Mouse (Mus musculus): Measurements from ENCODE around the gene Cnot11. TPM values are rescaled to one million over a fixed set of nuclear protein-coding genes. Genes with fewer than 3 reads are reported as not detected.
A peak's percentile ranks its signal among the peaks of the same experiment; 100 is the strongest.
"Not testable (repeated sequence)": the region's sequence is repeated elsewhere in the genome, so short reads cannot be mapped to it uniquely, and the experiment has no call there.

Cnot11 gene
- polyA plus RNA-seq, 1 experiment = 22.0 TPM

DNA sequence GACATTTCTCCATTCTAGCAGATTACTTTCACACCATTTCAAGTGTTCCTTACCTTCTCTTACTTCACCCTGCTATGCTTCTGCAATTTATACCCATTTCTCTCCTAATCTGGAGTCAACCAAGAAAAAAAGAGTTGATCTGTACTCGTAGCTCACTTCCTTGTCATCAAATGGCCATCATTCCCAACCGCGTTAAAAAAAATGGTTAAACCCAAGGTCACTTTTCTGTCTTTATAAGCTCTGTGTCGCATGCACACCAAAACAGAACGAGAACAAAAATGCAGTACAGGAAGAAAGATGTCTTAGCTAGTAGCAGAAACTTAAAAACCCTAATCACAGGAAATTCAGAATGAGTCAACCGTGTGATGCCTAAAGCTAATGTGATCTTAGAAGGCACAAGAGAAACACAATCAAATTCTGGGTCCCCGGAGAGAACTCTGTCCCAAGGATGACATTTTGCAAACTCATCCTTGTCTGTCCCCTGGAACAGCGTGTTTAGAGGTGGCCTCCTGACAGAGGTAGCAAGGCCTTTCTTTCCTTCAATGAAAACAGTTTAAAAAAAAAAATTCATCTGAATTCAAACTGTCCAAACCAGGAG, 41.1 kb downstream of the Cnot11 start:
- no peak for TF ChIP-seq CTCF (IDR thresholded peaks at IDR 0.05; ENCODE audit: low read depth, low read length)
- no peak for TF ChIP-seq POLR2A (IDR thresholded peaks at IDR 0.05; ENCODE audit: borderline replicate concordance, low read depth, low read length)
- H3K27ac ChIP-seq (ENCODE audit: insufficient read depth, low read depth, low read length) = peak overlapping the region; percentile 90
- peak overlapping the region; percentile 99 for H3K4me3 ChIP-seq (ENCODE audit: insufficient read depth, low read length)
- peaks cover 47% of the 10 kb centered on the region for H3K4me1 ChIP-seq (ENCODE audit: control insufficient read depth, insufficient read depth, low read length)

DNA sequence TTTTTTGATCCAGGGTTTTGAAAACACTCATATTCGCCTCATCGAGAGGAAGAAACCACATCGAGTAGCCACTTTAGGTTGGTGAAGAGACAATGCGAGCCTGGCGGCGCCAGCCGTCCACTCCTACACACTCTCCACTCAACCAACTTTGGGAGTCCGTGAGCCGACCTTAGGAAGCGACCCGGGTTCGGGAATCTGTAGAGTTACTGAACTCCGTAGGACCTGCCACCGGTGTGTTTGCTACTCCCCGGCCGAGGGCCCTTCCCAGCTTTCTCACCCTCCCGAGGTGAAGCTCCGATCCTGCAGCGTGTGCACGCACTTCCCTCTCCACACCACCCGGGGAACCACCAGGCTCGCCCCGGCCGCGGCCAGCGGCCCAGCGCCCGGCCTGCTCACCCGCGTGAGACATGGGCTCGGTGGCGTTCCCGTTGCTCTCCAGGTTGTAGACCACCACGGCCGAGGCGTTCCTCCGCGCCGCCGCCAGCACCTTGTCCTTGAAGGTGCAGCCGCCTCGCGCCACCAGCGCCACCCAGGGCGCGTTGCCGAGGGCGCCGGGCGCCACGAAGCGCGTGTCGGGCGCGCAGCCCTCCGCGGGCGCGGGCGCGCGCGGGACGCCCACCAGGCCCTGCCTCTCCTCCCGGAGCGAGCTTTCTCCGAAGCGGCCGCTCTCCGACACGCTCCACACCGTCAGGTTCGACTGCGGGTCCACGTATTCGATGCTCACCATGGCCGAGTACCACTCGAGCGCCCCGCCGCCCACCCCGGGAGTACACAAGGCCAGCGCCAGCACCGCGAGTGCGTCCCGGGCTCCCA, 41.8 kb downstream of the Cnot11 start:
- peak overlapping the region; percentile 99 for H3K4me3 ChIP-seq (ENCODE audit: insufficient read depth, low read length)

DNA sequence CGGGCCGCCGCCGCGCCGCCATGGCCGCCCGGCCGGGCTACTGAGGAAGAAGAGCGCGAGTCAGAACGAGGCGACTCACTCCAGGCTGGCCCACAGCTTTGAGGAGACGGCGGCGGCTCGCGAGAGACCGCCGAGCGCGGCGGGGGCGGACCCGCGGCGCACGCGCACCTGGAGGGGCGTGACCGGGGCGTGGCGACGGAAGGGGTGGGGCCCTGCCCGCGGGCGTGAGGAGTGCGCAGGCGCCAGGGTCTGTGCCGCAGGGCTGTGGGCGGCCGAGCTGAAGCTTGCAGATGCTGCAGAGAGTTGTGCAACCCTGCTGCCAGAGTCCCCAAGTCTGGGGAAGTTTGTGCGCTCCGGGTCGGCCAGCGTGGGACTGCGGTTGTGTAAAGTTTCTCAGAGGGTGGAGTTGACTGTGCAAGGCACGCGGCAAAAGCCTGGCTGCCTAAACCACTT, 42.5 kb downstream of the Cnot11 start, which contains the start of gene Rnf149:
TSS of gene Rnf149 (minus strand) at position 153 of the 453 bp plus-strand sequence.
- Histone ChIP-seq H3K4me3 (ENCODE audit: insufficient read depth, low read length) (peak within 1 kb of the TSS; percentile 99), H3K4me1 (ENCODE audit: control insufficient read depth, insufficient read depth, low read length) (peaks cover 47% of the 10 kb centered on the region), H3K27ac (ENCODE audit: insufficient read depth, low read depth, low read length) (peak within 1 kb of the TSS; percentile 98)
- peak; percentile 83 for TF ChIP-seq POLR2A (IDR thresholded peaks at IDR 0.05; ENCODE audit: borderline replicate concordance, low read depth, low read length)
- TF ChIP-seq CTCF (IDR thresholded peaks at IDR 0.05; ENCODE audit: low read depth, low read length) = no peak

More for the DNA sequence above, 41.8 kb downstream of the Cnot11 start:
- peaks cover 48% of the 10 kb centered on the region for H3K4me1 ChIP-seq (ENCODE audit: control insufficient read depth, insufficient read depth, low read length)
- TF ChIP-seq POLR2A (IDR thresholded peaks at IDR 0.05; ENCODE audit: borderline replicate concordance, low read depth, low read length) (no peak), CTCF (IDR thresholded peaks at IDR 0.05; ENCODE audit: low read depth, low read length) (no peak)
- peak overlapping the region; percentile 90 for H3K27ac ChIP-seq (ENCODE audit: insufficient read depth, low read depth, low read length)

DNA sequence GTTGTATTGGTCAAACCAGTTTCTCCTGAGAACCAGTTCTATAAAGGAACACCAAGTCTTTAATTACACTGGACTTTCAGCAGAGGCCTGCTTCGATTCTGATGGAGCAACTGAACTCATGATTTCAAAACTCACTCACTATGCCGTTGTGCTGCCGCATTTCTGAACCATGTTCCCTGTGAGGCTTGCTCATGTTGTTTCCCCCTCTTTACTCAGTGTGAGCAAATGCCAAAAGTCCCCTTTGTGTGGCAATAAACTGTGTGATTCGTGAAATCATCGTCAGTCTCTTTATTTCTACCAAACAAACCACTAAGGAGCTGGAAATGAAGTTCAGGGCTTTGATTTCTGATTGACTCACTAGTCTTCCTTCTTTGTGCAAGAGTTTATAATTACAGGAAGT, 43.7 kb downstream of the Cnot11 start:
- H3K27ac ChIP-seq (ENCODE audit: insufficient read depth, low read depth, low read length) = peak overlapping the region; percentile 98
- peaks cover 49% of the 10 kb centered on the region for H3K4me1 ChIP-seq (ENCODE audit: control insufficient read depth, insufficient read depth, low read length)
- no peak for TF ChIP-seq CTCF (IDR thresholded peaks at IDR 0.05; ENCODE audit: low read depth, low read length)
- TF ChIP-seq POLR2A (IDR thresholded peaks at IDR 0.05; ENCODE audit: borderline replicate concordance, low read depth, low read length) = no peak
- no peak overlapping the region for H3K4me3 ChIP-seq (ENCODE audit: insufficient read depth, low read length)

DNA sequence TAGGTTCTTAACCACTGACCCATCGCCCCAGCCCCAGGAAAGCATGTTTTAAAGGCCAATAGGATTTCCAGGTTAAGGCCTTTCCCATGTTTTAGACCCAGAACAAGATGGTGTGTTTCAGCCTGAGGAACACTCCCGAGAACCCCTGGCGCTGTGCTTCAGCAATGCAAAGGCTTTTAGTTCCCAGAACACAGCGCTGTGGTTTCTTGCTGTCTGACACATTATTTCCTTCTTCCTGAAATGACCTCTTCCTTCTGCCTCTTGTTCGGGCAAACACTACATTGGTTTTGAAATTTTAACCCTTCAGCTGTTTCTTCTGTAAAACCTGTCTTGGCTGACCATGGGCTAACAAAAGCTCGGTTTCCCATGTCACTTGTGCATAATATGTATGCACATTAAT, 44.3 kb downstream of the Cnot11 start:
- Histone ChIP-seq H3K4me1 (ENCODE audit: control insufficient read depth, insufficient read depth, low read length) (peaks cover 49% of the 10 kb centered on the region), H3K4me3 (ENCODE audit: insufficient read depth, low read length) (no peak overlapping the region), H3K27ac (ENCODE audit: insufficient read depth, low read depth, low read length) (peak overlapping the region; percentile 98)
- TF ChIP-seq POLR2A (IDR thresholded peaks at IDR 0.05; ENCODE audit: borderline replicate concordance, low read depth, low read length) = no peak
- no peak for TF ChIP-seq CTCF (IDR thresholded peaks at IDR 0.05; ENCODE audit: low read depth, low read length)

DNA sequence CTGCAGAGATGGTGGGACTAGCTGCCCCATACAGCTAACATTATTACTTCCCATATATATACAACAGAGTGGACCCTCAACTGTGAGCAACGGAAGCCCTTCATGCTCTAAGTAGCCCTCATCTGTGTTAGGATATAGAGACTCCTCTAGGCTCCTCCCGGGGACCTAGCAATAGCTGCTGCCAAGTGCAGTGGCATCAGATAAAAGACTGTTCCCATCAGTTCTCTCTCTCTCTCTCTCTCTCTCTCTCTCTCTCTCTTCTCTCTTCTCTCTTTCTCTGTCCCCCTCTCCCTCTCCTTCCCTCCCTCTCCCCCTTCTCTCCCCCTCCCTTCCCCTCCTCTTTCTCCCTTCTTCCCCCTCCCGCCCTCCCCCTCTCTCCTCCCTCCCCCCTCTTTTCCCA, 46.4 kb downstream of the Cnot11 start:
- Histone ChIP-seq H3K27ac (ENCODE audit: insufficient read depth, low read depth, low read length) (peak overlapping the region; percentile 24), H3K4me3 (ENCODE audit: insufficient read depth, low read length) (no peak overlapping the region), H3K4me1 (ENCODE audit: control insufficient read depth, insufficient read depth, low read length) (peaks cover 49% of the 10 kb centered on the region)
- no peak for TF ChIP-seq POLR2A (IDR thresholded peaks at IDR 0.05; ENCODE audit: borderline replicate concordance, low read depth, low read length)
- no peak for TF ChIP-seq CTCF (IDR thresholded peaks at IDR 0.05; ENCODE audit: low read depth, low read length)

DNA sequence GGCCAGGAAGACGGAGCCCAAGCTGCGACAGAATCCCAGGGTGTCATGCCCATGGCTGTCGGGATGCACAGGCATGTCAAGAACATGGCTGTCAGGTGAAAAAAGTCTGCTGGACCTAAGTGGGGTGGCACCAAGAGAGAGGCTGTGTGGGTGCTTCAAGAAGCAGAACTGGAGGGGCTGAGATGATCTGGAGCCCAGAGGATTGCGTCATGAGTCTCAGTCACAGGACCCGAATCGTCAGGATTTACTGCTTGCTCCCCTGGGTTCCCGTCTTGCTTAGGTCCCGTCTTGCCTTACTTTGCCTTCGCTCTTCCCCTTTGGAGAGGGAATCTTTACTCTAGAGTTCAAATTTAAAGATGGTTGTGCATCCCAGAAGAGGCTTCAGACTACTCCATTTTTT, 48.4 kb downstream of the Cnot11 start:
- no peak for TF ChIP-seq CTCF (IDR thresholded peaks at IDR 0.05; ENCODE audit: low read depth, low read length)
- no peak for TF ChIP-seq POLR2A (IDR thresholded peaks at IDR 0.05; ENCODE audit: borderline replicate concordance, low read depth, low read length)
- no peak overlapping the region for H3K4me3 ChIP-seq (ENCODE audit: insufficient read depth, low read length)
- H3K27ac ChIP-seq (ENCODE audit: insufficient read depth, low read depth, low read length) = peak overlapping the region; percentile 32
- peaks cover 43% of the 10 kb centered on the region for H3K4me1 ChIP-seq (ENCODE audit: control insufficient read depth, insufficient read depth, low read length)

DNA sequence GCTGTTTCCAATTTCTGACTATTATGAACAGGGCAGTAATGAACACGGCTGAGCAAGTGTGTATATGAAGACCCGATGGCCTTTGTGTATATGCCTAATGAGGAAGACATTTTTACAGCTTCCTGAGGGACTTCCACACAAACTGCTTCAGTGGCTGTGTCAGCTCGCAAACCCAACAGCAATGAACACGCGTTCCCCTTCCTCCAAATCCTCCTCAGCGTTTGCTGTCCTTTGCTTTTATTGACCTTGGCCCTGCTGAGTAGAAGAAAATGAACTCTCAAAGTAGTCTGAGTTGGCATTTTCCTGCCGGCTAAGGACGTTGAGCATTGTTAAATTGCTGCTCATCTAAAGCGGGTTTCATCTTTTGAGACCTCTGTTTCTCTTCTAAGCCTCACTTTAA, 50.6 kb downstream of the Cnot11 start:
- Histone ChIP-seq H3K4me1 (ENCODE audit: control insufficient read depth, insufficient read depth, low read length) (peaks cover 32% of the 10 kb centered on the region), H3K4me3 (ENCODE audit: insufficient read depth, low read length) (no peak overlapping the region), H3K27ac (ENCODE audit: insufficient read depth, low read depth, low read length) (no peak overlapping the region)
- TF ChIP-seq POLR2A (IDR thresholded peaks at IDR 0.05; ENCODE audit: borderline replicate concordance, low read depth, low read length) (no peak), CTCF (IDR thresholded peaks at IDR 0.05; ENCODE audit: low read depth, low read length) (no peak)

DNA sequence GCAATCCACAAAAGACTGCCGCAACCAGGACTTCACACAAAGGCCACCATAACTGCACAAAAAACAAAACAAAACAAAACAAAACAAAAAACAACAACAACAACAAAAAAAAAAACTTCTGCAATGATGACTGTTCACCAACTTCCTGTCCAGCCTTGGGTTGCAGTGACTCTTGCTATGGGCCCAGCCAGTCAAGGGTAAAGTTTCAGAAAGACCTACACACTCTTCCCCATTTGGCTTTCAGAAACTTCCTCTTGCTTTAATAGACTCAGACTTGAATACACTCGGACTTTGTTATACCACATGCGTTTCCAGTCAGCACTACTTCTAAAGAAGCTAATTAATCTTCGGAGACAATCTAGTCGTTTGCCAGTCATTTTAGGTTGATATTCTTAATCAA, 55.4 kb downstream of the Cnot11 start:
- TF ChIP-seq CTCF (IDR thresholded peaks at IDR 0.05; ENCODE audit: low read depth, low read length) = no peak
- no peak for TF ChIP-seq POLR2A (IDR thresholded peaks at IDR 0.05; ENCODE audit: borderline replicate concordance, low read depth, low read length)
- Histone ChIP-seq H3K4me1 (ENCODE audit: control insufficient read depth, insufficient read depth, low read length) (peaks cover 18% of the 10 kb centered on the region), H3K27ac (ENCODE audit: insufficient read depth, low read depth, low read length) (peak overlapping the region; percentile 82), H3K4me3 (ENCODE audit: insufficient read depth, low read length) (no peak overlapping the region)

DNA sequence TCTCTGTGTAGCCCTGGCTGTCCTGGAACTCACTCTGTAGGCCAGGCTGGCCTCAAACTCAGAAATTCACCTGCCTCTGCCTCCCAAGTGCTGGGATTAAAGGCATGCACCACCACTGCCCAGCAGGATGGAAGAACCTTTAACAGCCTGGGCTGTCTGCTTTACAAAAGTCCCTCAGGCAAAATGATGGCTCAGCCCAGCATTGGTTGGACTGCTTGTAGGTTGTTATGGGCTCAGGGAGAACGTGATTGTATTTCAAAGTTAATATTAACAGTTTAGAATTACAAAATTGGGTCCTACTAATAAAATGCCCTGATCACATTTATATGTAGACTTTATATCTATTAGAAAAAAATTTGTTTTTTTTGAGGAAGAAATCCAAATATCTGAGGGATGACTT, 56.8 kb downstream of the Cnot11 start:
- not testable (repeated sequence) for H3K27ac ChIP-seq (ENCODE audit: insufficient read depth, low read depth, low read length); H3K4me3 ChIP-seq (ENCODE audit: insufficient read depth, low read length)
- peaks cover 18% of the 10 kb centered on the region for H3K4me1 ChIP-seq (ENCODE audit: control insufficient read depth, insufficient read depth, low read length)
